Mouse (Mus musculus): ENCODE results near the gene Nlrp4a.
"Not testable (repeated sequence)": the region's sequence is repeated elsewhere in the genome, so short reads cannot be mapped to it uniquely, and the experiment has no call there.

GRCm38 (mm10) chr7:26391137-26391536 is 43.8 kb upstream of the Nlrp4a start:
- TF ChIP-seq POLR2A (IDR thresholded peaks at IDR 0.05; ENCODE audit: low read depth, low read length); USF2 (conservative IDR thresholded peaks at IDR 0.05; ENCODE audit: low read depth, low read length); HCFC1 (IDR thresholded peaks at IDR 0.05; ENCODE audit: low read depth, low read length); CTCF (conservative IDR thresholded peaks at IDR 0.05 in 1 of 2, IDR thresholded peaks at IDR 0.05 in 1 of 2; ENCODE audit: low read depth in 2 of 2, low read length in 2 of 2); SMC3 (IDR thresholded peaks at IDR 0.05; ENCODE audit: low read depth, low read length); MAX (IDR thresholded peaks at IDR 0.05; ENCODE audit: low read length); CHD2 (IDR thresholded peaks at IDR 0.05; ENCODE audit: low read length); MAZ (IDR thresholded peaks at IDR 0.05; ENCODE audit: low read depth, low read length): not testable (repeated sequence)
